Mouse (Mus musculus) Muller cell, postnatal 12 days (primary cell): ENCODE data around the gene Zbtb26.

ENCODE experiments used
- DNase-seq: peaks from one replicate; pipeline ENCODE4 v3.0.0-alpha.2; 2015; ENCODE audit errors: inconsistent ontology term

Zbtb26 gene

GRCm38 (mm10) chr2:37442611-37443591, at the start of gene Zbtb26, which contains the start of the genes Zbtb6 and Rabgap1:
Gene Zbtb26, minus strand, starts transcription at chr2:37443135.
Gene Zbtb6, minus strand, starts transcription at chr2:37443171.
Gene Rabgap1, plus strand, starts transcription at chr2:37443279.
- peak; percentile 98 for DNase-seq

DNA sequence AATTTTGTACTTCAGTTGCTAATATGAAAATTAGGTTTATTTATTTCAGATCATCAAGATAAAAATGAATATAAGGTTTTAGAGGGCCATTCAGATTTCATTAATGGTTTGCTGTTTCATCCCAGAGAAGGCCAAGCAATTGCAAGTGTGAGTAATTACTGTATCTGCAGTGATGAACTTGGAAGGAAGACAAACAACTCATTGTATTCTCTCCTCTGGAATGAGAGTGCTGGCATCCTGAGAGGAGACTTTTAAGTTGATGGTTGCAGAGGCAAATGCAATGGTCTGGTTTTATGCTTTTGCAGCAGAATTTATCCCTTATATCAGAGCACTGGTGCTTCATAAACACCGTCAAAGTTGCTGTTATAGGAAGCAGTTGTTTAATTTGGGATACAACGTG, 46.0 kb upstream of the Zbtb26 start:
- DNase-seq, result peak; percentile 82

DNA sequence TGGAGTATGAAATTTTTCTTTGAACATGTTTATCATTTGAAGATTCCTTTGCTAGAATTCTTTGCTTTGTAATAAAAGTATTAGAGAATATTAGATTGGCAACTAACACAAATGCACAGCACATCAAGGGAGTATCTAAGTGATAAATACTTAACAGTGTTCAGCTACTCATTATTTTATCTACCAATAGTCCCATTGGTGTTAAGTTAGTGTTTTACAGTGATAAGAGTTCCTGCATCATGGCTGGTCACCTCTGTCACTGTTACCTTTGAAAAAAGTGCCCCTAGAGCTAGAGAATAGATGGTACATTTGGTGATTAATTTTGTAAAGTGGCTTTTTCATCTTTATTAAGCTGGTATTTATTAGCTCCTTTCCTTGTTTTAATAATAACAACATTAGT, 43.5 kb upstream of the Zbtb26 start:
- DNase-seq, result no peak

- DNase-seq, result peak; percentile 14
Observed at GRCm38 (mm10) chr2:37485370-37485769, 42.4 kb upstream of the Zbtb26 start.

- DNase-seq, result no peak
Observed at GRCm38 (mm10) chr2:37484165-37484564, 41.2 kb upstream of the Zbtb26 start.

GRCm38 (mm10) chr2:37480039-37480438, 37.1 kb upstream of the Zbtb26 start:
- DNase-seq, result no peak

GRCm38 (mm10) chr2:37479559-37479958, 36.6 kb upstream of the Zbtb26 start:
- DNase-seq, result no peak

DNA sequence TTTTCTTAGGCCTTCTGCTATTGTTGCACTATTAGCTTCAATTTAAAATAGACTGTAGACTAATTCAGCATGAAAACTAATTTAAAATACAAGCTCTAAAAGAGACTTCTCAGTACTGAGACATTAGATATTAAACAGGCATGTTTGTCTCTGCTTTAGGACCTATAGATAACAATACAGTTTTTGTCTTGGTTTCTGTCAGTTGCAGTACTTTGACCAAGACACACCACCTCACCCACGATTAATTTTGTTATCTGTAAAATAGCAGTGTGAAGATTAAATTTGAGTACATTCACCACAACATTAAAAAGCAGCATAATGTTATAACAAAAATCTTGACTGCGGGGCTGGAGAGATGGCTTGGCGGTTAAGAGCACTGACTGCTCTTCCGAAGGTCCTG, 23.3 kb upstream of the Zbtb26 start:
- DNase-seq, result no peak

DNA sequence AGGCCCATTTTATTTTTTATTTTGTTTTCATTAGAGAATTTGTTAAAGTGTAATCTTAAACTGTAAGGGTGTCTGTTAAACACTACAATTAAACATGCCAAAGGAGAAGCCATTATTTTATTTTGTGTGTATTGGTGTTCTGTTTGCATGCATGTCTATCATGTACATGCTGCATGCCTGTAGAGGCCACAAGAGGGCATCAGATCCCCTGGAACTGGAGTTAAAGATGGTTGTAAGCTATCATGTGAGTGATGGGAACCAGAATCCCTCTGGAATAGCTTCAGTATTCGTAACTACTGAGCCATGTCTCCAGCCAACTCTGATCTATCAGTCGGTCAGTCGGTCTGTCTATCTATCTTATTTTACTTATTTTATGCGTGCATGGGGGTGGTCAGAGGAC, 17.8 kb upstream of the Zbtb26 start:
- DNase-seq, result no peak

DNA sequence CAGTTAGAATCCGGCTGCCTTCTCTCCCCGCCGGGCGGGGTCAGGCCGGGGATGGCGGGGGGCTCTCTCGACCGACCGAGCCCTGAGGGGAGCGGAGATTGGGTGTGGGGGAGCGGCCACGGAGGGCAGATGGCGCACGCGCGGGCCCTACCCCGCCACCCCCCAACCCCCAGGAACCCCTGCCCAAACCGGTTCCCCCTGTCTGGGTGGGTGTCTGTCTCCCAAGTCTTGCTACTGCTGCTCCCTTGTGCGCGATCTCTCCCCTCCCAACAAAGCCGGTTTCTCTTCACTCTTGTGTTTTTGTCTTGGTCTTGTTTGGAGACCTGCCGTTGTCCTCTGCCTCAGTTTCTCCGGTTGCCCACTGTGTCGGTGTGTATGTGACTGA, 9.4 kb upstream of the Zbtb26 start:
- no peak for DNase-seq

DNA sequence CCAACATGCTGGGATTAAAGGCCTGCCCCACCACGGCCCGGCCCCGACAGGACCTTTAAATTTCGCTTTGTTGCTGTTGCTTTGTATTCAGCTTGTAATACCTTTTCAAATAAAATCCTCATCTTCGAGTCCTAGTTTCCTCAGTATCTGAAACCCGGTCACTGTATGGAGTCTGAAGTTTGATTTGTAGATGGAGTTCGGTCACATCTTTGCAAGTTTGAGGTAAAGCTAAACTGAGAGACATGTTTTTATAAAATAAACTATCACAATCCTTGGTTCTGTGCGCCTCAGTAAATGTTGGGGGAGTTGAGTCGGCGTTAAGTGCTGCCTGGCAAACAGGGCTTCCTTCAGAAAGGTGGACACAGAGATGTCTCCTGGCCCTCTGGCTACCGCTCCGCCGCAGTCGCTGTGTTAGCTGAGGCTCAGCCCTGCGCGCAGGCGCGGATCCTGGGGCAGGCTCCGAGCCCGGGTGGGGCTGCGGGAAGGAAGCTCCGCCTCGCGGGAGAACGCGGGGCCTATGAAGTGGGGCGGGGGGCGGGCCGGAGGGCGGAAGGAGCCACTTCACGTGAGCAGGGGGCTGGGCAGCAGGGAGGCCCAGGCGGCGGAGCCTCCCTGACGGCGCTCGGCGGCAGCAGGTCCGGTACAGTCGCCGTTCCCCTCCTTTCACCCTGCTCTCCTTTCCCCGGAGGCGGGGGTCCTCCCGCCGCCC, 8.9 kb upstream of the Zbtb26 start:
- DNase-seq, result peak; percentile 97

GRCm38 (mm10) chr2:37431609-37432008, 11.3 kb downstream of the Zbtb26 start:
- no peak for DNase-seq

DNA sequence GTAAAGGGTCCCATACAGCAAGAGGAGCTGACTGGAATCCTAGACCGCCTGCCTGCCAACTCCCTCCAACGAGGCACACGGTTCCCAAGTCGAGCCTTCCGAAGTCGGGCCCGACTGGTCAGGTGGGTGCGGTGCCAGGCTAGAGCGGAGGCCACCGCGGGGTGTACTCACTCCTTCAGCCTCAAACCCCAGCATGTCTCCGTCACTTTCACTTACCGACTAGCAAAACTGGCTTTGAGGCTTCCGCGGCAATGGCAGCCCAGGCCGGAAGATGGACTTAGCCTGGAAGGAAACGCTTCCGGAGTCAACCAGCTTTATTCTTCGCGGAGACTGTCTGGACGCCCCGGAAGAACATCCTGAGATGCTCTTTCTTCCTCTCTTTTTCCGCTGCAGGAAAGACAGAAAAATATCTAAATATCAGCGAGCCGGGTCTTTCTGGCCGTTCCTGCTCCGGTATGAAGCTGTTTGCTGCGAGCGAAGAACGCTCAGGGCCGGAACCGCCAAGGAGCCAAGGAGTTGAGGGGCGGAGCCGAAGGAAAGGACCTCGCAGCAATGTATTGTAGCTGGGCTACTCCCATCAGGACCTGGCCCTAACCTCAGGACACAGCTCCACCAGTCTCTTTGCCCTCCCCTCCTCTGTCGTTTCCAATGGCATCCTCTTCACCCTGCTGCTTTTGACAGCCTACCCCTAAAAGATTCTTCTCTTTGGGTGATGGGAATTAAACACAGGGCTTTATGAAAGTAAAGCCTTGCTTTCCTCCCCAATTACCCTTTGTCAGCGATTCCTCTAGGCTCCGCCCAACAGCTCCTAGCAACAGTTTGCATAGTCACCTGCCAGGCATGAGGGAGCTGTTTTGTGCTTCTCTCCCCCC, 12.1 kb downstream of the Zbtb26 start:
- peak; percentile 86 for DNase-seq

DNA sequence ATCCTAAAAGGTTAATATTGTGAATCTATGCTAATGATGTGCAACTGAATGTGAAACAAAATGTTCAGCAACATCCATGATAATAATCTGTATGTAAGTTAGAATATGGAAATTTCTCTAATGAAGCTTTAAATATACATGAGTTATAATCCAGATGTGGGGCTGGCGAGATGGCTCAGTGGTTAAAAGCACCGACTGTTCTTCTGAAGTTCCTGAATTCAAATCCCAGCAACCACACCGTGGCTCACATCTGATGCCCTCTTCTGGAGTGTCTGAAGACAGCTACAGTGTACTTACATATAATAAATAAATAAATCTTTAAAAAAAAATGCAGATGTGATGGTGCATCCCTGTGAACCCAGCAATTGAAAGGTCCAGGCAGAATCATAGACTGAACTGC, 19.3 kb downstream of the Zbtb26 start:
- no peak for DNase-seq

DNA sequence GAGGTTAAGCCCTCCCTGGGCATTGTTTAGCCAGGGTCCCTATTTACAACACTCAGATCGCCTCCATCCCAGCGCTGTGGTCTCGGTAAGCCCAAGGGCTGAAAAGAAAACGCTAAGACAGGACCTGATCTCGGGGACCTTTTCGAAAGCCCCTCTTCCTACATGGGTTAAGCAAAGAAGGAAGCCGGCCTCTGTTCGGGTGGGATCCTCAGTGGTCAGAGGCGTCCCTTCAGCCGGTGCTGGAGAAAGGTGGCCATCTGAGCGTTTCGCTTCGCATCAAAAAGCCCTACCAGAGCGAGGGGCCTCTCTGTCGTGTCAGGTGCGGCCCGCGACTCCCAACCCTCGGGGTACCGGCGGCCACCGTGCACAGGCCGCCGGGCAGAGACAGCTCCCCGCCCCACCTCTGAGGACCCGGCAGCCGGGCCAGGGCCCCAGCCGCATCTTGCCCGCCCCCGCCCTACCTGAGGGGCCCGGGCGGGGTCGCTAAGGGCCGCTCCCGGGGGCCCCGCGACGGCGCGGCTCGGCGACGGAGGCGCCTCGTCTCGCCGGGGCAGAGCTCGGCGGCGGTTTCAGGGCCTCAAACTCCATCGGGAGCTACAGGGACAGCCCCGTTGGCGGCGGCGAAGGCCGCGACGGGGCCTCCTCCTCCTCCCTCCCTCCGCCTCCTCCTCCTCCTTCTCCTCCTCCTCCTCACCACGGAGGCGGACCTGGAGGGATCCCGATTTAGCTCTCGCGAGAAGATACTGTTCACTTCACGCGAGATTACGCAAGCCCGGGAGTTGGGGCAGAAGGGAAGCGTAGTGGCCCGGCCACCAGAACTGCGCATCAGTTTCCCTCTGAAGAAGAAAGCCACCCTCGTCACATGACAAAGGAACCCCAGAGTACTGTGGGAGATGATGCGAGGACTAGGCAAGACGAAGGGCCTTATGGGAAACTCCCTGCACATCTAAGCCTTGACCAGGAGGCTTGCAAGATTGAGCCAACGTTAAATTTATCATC, 20.3 kb downstream of the Zbtb26 start, which contains the start of gene Rc3h2:
TSS of gene Rc3h2 (minus strand) at position 598 of the 999 bp plus-strand sequence.
- DNase-seq, result peak; percentile 98

GRCm38 (mm10) chr2:37421903-37422302, 21.0 kb downstream of the Zbtb26 start:
- DNase-seq, result no peak

DNA sequence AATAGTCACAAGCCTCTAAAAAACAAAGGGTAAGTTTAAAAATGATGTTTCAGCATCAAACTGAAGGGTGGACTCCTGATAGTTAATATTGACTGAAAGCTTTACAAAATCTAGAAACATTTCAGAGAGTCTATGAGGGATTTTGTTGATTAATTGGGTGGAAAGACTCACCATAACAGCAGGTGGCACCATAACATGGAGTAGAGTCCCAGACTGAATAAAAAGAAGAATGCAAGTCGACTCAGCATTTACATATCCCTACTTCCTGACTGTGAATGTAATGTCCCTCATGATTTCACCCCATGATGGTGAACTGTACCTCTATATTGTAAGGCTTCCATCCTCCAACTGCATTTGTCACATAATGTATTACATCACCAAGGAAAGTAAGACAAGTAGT, 47.4 kb downstream of the Zbtb26 start:
- DNase-seq, result peak; percentile 6

GRCm38 (mm10) chr2:37382921-37383320, 60.0 kb downstream of the Zbtb26 start:
- DNase-seq, result no peak
